Mouse (Mus musculus) testis, postnatal 14 days (tissue): ENCODE data around the gene Mbnl2.

ENCODE experiments used
- DNase-seq: peaks from one replicate; pipeline ENCODE4 v3.0.0; 2021; ENCODE audit warnings: low spot score

The Mbnl2 gene

GRCm38 (mm10) chr14:120297833-120298232 is 22.4 kb downstream of the Mbnl2 start:
- no peak for DNase-seq

GRCm38 (mm10) chr14:120298439-120298838 is 23.0 kb downstream of the Mbnl2 start:
- DNase-seq: no peak

- DNase-seq: no peak
These were observed 24.2 kb downstream of the Mbnl2 start for GRCm38 (mm10) chr14:120299716-120300115.

DNA sequence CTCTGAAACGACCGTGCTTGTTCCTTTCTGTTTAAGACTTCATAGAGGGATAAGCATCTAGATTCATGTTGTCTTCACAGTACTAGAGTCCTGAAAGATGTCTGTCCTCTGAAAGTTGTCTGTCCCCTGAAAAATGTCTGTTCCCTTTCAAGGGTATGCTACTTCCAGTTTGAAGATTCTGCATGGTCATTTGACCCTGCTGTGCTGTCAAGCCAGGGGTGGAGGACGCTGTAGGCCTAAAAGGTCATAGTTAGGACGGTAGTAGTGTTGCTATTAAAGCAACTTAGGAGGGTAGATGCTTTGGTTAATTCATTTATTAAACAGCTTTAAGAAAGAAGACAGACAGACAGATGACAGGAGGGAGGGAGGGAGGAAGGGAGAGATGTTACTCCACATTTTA is 24.7 kb downstream of the Mbnl2 start:
- no peak for DNase-seq

- DNase-seq: no peak
These were observed 25.3 kb downstream of the Mbnl2 start for GRCm38 (mm10) chr14:120300814-120301213.

DNA sequence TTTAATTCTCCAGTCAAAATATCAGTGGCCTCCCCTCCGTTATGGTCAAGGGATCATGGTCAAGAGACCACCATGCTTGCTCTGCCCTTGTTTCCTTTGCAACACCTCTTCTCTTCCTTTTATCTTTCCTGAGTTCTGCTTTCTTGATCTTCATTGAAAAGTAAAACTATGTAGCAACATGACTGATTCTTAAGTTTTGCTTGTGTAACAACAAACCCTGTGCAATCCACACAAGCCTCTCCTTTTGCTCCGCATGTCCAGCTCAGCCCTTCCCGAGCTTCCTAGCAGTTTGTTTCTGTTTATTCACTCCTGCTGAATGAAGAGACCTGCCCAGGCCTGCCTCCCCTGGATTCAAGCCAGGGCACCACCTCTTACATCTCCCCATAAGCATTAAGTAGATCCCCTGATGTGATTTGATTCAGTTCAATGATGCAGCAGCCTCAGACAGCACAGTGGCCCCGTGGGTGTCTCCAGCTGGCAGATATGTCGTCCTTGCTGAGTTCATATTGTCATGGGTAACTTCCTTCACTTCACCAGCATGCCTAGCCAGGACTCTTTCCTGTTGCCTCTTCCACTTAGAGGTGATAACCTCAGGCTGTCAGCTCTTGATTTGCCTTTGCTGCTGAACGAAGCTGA is 27.6 kb downstream of the Mbnl2 start:
- no peak for DNase-seq

DNA sequence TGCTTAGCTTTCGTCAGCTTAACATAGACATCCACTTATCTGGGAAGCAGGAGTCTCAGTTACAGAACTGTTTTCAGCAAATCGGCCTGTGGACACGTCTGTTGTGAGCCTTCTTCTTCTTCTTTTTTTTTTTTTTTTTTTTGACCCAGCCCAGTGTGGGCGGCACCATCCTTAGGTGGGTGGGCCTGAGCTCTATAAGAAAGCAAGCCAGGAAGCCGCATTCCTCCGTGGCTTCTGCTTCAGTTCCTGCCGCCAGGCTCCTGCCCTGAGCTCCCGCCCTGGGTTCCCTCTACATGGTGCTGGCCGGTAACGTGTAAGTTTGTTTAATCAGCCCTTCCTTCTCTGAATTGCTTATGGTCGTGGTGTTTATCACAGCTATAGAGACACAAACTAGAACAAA is 30.8 kb downstream of the Mbnl2 start:
- no peak for DNase-seq

DNA sequence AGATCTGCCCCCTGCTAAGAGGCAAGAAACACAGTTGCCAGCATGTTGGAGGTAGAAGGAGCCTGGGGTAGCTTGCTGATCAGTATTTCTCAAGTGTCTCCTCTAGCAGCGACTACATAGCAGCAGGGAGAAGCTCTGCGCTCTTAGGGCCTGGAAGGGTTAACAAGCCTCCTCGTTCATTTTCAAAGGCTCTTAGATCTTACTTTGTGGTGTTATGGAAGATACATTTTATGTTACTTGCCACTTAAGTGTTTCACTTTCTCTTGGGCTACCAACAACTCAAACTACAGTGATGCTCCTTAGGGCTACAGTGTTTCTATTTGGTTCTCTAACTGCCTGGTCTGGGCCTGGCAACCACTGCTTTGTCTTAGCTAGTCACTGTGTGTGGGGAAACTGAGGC is 31.9 kb downstream of the Mbnl2 start:
- no peak for DNase-seq

GRCm38 (mm10) chr14:120307963-120308362 is 32.5 kb downstream of the Mbnl2 start:
- no peak for DNase-seq

DNA sequence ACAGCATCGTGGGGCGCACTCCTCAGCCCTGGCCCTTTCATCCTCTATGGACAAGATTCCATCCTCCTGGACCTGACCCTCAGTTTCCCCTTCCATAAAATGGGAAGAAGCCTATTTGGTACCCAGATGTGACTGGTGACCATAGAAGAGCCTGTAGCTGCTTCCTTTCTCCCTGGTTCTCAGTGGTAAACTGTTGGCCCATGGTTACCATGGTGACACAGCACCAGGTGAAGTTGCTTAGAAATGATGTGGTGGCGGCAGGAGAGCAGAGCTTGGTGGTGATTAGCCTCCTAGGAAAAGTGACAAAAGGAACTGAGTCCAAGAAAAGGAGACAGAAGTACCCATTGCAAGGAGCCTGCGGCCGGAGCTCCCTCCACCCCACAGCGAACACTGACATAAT is 34.2 kb downstream of the Mbnl2 start:
- DNase-seq: no peak

DNA sequence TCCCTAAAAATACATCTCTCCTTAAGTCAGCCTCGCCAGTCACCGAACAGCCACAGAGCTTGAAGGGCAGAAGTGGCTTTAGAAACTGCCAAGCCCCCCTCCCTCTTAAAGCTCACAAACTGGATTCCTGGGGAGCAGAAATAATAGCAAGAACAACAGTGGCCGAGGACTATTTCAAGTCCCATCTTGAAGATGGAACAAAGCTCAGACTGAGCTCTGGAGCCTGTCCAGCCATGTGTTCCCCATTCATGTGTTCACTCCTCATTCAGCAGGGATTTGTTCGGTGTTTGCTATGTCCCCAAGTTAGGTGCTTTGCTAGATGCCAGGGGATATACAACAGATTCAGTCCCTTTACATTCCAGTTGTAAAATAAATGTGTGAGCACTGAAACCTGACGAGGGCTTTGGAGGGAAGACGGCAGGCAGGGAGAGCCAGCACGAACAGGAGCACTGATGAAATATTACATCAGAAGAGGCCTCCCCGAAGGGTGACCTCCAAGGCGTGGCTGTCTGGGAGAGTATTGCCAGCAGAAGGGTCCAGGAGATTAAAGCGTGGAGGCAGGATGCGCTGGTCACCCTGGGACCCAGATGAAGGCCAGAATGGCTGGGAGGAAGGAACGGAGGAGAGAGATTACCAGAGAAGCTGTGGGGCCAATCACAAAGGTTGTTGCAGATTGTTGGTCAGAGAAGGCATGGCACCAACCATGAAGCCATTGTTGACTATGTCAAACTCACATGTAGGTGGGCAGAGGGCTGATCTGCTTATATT is 36.0 kb downstream of the Mbnl2 start:
- DNase-seq: no peak

- DNase-seq: no peak
These were observed 37.4 kb downstream of the Mbnl2 start for GRCm38 (mm10) chr14:120312661-120313406.

- DNase-seq: no peak
These were observed 38.0 kb downstream of the Mbnl2 start for GRCm38 (mm10) chr14:120313466-120313865.

GRCm38 (mm10) chr14:120315721-120316120 is 40.3 kb downstream of the Mbnl2 start:
- no peak for DNase-seq

DNA sequence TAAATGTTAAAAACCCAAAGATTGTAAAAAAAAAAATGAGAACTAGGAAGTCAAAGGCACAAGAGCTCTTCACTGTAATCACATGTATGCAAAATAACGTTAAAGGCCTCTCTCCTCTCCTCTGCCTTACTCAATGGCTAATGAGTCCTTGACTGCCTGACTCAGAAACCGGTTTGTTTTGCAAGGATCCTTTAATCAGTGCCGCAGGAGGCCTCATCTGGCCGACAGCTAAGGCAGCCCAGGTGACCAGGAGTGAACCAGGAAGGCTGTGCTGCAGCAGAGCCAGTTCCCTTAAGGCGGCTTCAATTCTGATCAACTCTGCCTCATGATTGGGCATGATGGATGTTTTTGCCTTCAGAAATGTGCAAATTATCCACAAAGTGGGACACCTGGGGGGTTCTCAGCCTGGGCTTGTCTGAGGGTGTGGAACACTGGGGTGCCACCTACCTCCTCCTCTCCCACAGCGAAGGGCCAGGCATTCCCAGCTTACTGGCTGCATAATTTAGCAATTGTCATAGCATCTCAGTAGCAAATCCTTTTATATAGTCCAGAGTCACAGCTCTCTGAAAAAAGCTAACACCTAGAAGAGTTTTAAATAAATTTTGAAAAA is 43.0 kb downstream of the Mbnl2 start:
- DNase-seq: no peak

- DNase-seq: no peak
These were observed 43.7 kb downstream of the Mbnl2 start for GRCm38 (mm10) chr14:120318974-120319731.

DNA sequence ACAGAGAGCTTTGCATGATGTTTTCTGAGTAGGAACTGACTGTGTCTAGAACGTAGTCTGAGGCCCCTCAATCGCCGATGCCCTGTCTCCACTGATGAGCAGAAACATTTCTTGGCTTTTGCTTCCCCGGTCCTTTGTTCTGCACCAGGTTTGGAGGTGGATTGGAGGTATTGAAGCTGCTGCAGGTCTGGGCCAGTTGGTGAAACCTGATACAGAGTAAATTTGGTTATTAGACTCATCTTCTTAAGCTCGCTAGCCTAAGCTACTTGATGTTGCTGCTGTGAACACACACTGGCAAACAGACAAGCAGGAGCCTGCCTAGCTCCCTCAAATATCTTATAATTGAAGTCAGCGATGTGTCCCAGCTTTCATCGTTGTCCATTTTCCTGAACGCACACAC is 46.6 kb downstream of the Mbnl2 start:
- no peak for DNase-seq

DNA sequence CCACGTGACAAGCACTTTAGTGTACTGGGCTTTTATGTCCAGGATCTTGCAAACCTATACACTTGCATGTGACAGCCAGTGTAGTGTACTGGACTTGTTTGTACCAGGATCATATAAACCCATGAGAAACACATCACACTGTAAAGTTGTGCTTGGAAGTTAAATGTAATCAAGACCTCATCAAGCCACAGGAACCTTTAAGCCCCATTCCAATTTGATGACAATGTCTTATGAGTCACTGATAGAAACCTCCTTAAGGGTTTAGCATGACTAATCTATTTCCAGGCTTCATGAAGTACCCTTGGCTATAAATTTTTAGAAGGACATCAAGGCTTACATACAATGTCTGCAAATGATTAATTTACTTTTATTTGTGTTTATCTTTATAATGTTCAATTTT is 47.6 kb downstream of the Mbnl2 start:
- DNase-seq: no peak

- no peak for DNase-seq
These were observed 48.8 kb downstream of the Mbnl2 start for GRCm38 (mm10) chr14:120324061-120324791.

DNA sequence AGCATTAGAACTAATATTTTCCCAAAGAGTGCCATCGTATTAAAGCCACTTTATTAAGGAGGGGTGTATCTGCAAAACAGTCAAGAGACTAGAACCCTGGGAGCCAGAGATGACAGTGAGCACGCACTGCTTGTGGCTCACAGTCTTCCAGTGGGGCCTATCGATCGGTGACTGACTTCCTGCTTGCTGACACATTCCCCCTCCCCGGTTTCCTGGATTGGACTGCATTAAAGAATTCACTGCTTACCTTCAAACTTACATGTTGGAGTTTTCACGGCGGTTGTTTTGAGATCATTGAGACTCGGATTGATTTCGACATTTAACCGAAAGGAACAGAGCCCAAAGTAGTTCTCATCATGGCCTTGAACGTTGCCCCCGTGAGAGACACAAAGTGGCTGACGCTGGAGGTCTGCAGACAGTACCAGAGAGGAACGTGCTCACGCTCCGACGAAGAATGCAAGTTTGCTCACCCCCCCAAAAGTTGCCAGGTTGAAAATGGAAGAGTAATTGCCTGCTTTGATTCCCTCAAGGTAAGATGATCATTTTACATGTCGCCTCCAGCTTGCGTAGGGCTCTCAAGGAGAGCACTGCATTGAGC is 49.5 kb downstream of the Mbnl2 start:
- DNase-seq: no peak

GRCm38 (mm10) chr14:120325673-120326072 is 50.2 kb downstream of the Mbnl2 start:
- DNase-seq: no peak
